Mouse (Mus musculus) kidney, adult 2 months (tissue): ENCODE results near the gene Gucy1b1. TPM values are rescaled to one million over a fixed set of nuclear protein-coding genes. Genes with fewer than 3 reads are reported as not detected.
A peak's percentile ranks its signal among the peaks of the same experiment; 100 is the strongest.

Experiments
- DNase-seq: peaks from one replicate; pipeline ENCODE4 v3.0.0; 2021
- H3K27ac ChIP-seq: fragments of 200-500 bp; 2 replicates; pipeline ENCODE4 v1.5.1; 2012; ENCODE audit warnings: low read depth, low read length, control low read depth, inconsistent platforms; ENCODE audit not compliant: insufficient read depth
- H3K27me3 ChIP-seq: fragments of 200-500 bp; replicated peaks from 2 replicates; pipeline ENCODE4 v1.6.1; 2012; ENCODE audit warnings: mild to moderate bottlenecking, moderate library complexity, low read length, inconsistent platforms; ENCODE audit not compliant: control insufficient read depth, insufficient read depth
- H3K36me3 ChIP-seq: fragments of 200-500 bp; 2 replicates; pipeline ENCODE4 v1.6.1; 2012; ENCODE audit warnings: mild to moderate bottlenecking, moderate library complexity, low read length, inconsistent platforms; ENCODE audit not compliant: control insufficient read depth, insufficient read depth
- H3K4me1 ChIP-seq: fragments of 200-500 bp; 2 replicates; pipeline ENCODE4 v1.6.1; 2011; ENCODE audit warnings: low read length; ENCODE audit not compliant: control insufficient read depth, insufficient read depth
- H3K4me3 ChIP-seq: fragments of 200-500 bp; 2 replicates; pipeline ENCODE4 v1.5.1; 2011; ENCODE audit warnings: mild to moderate bottlenecking, low read depth, low read length, control low read depth; ENCODE audit not compliant: insufficient read depth
- CTCF ChIP-seq: fragments of 200-500 bp; conservative IDR thresholded peaks from 2 replicates; pipeline ENCODE4 v1.5.1; 2011; ENCODE audit warnings: low read depth, mild to moderate bottlenecking, control low read depth, low read length, moderate library complexity, mixed read lengths; ENCODE audit not compliant: insufficient read depth, insufficient read length
- POLR2A ChIP-seq: fragments of 200-500 bp; IDR thresholded peaks from one replicate; pipeline ENCODE4 v1.6.1; 2011; ENCODE audit warnings: low read depth, low read length, control low read depth
- WGBS: fragments of 180-500 bp; shearing (Covaris S2); methylation state at CpG from one replicate; pipeline ENCODE4 v1.1.7; 2018; 5-methylcytosine and 5-hydroxymethylcytosine counted together
- polyA plus RNA-seq: library from polyadenylated mRNA; depleted of rRNA; stranded (reverse); fragments of >200 nt; gene quantifications from 2 replicates; pipeline ENCODE4 v1.2.3, GENCODE M21; 2012; rRNA removed

The Gucy1b1 gene
- 5.3 and 6.7 TPM in 2 replicates for polyA plus RNA-seq

DNA sequence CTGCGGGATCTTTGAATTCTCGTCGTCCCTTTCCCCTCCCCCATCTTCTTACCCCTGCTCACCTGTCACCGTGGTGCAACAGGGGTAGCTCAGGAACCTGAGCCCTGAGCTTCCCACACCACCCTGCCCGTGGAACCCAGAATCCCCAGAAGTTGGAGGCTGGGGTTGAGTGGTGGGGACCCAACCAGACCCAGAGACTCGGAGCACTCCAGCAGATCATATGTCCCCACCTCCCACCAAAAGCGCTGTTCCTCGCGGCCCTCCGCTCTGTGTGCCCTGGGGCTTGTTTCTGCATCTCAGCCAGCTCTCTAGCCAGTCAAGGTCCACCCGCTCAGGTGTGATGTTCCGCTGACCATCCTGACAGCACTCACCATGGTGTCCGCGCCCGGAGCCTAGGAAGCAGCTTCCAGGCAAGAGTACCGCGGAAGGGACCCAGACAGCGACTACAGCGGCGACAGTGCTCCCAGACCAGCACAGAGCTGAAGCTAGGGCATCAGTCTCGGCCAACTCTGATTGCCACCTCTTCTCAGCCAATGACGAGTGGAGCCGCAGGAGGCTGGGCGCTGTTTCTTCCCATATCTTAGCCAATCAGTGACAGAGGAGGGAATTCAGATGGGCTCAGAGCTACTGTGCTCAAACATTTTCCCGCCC is at the start of gene Gucy1b1:
Gucy1b1 (minus strand) TSS at position 489 of the 651 bp plus-strand sequence.
- Histone ChIP-seq H3K27me3 (no peaks in the 10 kb centered on the region), H3K4me3 (peak within 1 kb of the TSS; percentile 56), H3K4me1 (no peaks in the 10 kb centered on the region), H3K27ac (0 out of 2 replicates have a peak within 1 kb of the TSS, but pooled peaks have one; percentile 6), H3K36me3 (no peaks in the 10 kb centered on the region)
- WGBS = 1% methylated on average over 25 of the region's 25 CpGs
- TF ChIP-seq CTCF (no peak), POLR2A (no peak)
- peak; percentile 75 for DNase-seq

DNA sequence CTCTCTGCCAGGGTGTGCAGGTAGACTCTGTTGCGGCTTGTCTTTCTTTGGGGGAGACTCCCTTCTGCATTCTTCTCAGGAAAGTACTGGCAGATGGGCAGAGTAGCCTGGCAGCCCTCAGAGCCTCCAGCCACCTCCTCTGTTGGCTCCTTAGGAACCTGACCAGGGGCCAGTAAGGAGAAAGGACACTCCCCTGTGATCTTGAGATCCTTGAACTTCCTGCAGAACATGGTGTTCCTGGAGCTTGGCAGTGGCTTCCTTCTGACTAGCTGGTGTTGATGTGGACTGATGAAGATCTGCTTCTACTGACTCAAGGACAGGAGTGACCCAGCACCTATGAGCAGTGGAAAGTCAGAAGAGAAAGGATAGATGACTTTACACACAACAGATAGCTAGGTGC is 44.4 kb upstream of the Gucy1b1 start:
- Histone ChIP-seq H3K27ac (no peak overlapping the region), H3K27me3 (no peaks in the 10 kb centered on the region), H3K4me3 (no peak overlapping the region), H3K36me3 (no peaks in the 10 kb centered on the region), H3K4me1 (no peaks in the 10 kb centered on the region)
- DNase-seq = no peak
- WGBS = 65% methylated on average over 1 of the region's 1 CpGs
- TF ChIP-seq POLR2A = no peak
- TF ChIP-seq CTCF = no peak

DNA sequence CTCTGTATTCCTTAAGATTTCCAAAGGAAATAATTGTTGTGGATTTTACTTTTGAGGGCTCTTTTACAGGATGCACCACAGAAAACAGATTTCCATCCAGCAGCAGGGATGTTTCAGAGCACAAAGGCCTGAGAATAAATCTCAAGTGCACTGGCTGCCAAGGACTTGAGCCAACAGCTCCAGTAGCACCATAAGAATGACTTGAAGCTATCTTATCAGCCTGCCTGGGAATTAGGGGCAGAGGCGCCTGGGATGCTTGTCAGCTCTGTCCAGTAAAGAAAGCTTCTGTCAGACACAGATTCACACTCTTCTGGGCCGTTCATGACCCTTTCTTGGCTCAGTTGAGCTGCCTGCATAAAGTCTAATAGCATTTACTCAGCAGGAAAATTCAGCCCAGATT is 38.0 kb upstream of the Gucy1b1 start:
- no peak for TF ChIP-seq CTCF
- no peak for TF ChIP-seq POLR2A
- Histone ChIP-seq H3K27me3 (no peaks in the 10 kb centered on the region), H3K4me3 (no peak overlapping the region), H3K4me1 (no peaks in the 10 kb centered on the region), H3K27ac (no peak overlapping the region), H3K36me3 (no peaks in the 10 kb centered on the region)
- DNase-seq = peak; percentile 62
- 68% methylated on average over 2 of the region's 2 CpGs for WGBS

DNA sequence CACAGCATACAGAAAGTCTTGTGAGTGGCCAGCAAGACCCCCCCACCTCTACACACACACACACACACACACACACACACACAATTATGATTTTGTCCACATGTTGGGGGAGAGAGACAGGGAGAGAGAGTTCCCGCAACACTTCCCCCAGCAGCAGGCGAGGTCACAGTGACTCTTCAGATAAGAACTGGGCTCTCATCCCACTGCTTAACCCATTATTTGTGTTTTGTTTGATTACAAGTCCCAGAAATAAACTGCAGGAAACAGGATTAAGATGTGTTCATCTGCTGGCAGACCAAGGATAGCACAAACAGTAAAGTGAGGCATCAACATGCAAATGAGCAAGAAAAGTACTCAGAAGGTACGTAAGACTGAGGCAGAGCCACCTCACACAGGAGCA is 37.5 kb upstream of the Gucy1b1 start:
- no peak overlapping the region for H3K4me3 ChIP-seq
- no peaks in the 10 kb centered on the region for H3K4me1 ChIP-seq
- H3K27me3 ChIP-seq = no peaks in the 10 kb centered on the region
- DNase-seq = peak; percentile 36
- no peaks in the 10 kb centered on the region for H3K36me3 ChIP-seq
- TF ChIP-seq POLR2A (no peak), CTCF (no peak)
- H3K27ac ChIP-seq = no peak overlapping the region
- WGBS = 75% methylated on average over 3 of the region's 3 CpGs

DNA sequence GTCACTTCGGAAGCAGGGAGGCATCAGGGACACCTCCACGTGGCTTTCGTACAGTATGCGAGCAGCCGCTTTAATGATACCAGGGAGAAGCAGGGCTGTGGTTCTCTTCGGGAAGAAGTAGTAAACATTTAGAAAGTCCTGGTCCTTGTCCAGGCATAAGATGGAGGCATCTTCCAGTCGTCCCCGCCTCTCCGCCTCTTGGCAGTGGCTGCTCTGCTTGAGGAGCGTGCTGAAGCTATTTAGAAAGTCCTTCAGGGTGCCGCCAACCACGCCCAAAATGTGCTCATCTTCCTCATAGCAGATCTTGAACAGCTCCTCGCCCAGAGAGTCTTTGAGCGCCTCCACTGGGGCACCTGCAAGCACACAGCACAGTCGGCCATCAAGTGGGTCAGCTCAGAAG is 34.5 kb upstream of the Gucy1b1 start:
- Histone ChIP-seq H3K36me3 (no peaks in the 10 kb centered on the region), H3K4me3 (no peak overlapping the region), H3K27ac (no peak overlapping the region), H3K27me3 (no peaks in the 10 kb centered on the region), H3K4me1 (no peaks in the 10 kb centered on the region)
- no peak for DNase-seq
- 91% methylated on average over 15 of the region's 15 CpGs for WGBS
- TF ChIP-seq CTCF = no peak
- TF ChIP-seq POLR2A = no peak

DNA sequence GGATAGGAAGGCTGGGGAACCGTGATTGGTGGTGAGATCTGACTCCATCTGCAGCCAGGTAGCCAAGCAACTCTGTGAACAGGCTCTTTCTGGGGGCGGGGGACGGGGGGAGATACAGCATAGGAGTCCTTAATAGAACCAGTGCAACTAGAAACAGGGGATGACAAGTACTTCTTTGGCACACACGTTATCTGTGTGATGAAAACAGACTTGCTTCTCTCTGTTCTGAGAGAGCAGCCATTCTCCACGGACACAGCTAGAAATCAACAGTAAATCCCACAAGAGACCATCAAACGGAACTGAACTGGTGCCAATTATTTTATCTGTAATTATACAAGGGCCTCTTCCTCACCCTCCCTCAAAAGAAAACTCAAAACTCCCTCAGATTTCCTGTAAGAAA is 29.7 kb upstream of the Gucy1b1 start:
- WGBS = 69% methylated on average over 6 of the region's 6 CpGs
- DNase-seq = peak; percentile 3
- no peaks in the 10 kb centered on the region for H3K27me3 ChIP-seq
- H3K4me1 ChIP-seq = no peaks in the 10 kb centered on the region
- TF ChIP-seq CTCF (no peak), POLR2A (no peak)
- H3K4me3 ChIP-seq = no peak overlapping the region
- no peak overlapping the region for H3K27ac ChIP-seq
- no peaks in the 10 kb centered on the region for H3K36me3 ChIP-seq

DNA sequence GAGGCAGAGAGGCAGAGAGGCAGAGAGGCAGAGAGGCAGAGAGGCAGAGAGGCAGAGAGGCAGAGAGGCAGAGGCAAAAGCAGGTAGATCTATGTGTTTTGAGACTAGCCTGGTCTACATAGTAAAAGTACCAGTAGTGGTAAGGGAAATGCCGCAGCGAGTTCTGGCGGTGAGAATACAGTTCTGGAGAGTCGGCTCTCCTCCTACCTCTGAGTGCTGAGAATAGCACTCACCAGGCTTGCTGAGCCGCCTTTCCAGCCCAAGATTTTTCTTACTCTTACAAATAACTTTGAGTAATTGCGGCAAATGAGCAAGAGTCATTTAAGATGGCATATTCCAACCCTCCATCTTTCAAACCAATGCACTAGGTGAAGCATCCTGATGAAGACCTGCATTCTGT is 24.6 kb upstream of the Gucy1b1 start:
- DNase-seq = no peak
- Histone ChIP-seq H3K36me3 (no peaks in the 10 kb centered on the region), H3K27ac (no peak overlapping the region), H3K4me3 (no peak overlapping the region), H3K4me1 (no peaks in the 10 kb centered on the region), H3K27me3 (no peaks in the 10 kb centered on the region)
- WGBS = 87% methylated on average over 6 of the region's 6 CpGs
- no peak for TF ChIP-seq CTCF
- TF ChIP-seq POLR2A = no peak
